Mouse (Mus musculus): ENCODE data around the gene Ppp6r2. TPM values are rescaled to one million over a fixed set of nuclear protein-coding genes. Genes with fewer than 3 reads are reported as not detected.

The Ppp6r2 gene
- total RNA-seq, 2 experiments from 2014 or later, result 148 to 149 TPM

DNA sequence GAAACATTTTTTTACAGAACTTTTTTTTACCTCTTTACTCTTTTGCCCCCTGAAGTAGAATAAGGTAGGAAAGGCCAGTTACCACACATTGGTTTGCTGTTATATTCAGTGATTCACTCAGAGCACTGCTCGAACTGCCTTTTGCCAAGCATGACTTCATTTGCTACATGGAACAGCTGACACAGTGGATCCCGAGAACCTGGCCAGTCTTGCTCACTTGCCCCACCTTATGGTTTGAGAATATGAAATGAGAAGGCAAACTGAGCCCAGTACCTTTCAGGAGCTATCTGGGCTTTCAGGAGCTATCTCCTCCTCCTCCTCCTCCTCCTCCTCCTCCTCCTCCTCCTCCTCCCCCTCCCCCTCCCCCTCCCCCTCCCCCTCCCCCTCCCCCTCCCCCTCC, 22.2 kb downstream of the Ppp6r2 start:
- intact Hi-C loops (cut with DNase I), result no loop called here
- peak in 1 of 2 experiments; percentile 38 for DNase-seq (ENCODE audit: low spot score in 2 of 2)

DNA sequence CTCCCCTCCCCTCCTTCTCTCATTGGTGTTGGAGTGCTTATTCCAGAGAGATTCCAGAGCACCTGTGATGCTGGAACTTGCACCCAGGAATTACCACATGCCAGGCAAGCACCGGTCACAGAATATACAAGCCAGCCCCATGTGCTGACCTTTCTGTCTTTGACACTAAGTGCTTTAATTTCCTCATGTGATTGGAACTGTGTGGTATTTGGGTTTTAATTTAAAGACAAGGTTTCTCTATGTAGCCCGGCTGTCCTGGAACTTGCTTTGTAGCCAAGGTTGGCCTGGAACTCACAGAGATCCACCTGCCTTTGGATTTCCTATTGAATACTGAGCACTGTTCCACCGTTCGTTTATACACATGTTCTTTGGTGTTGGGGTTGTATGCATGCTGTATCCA, 22.7 kb downstream of the Ppp6r2 start:
- intact Hi-C loops (cut with DNase I), result no loop called here
- DNase-seq (ENCODE audit: low spot score in 2 of 2), result no peak

DNA sequence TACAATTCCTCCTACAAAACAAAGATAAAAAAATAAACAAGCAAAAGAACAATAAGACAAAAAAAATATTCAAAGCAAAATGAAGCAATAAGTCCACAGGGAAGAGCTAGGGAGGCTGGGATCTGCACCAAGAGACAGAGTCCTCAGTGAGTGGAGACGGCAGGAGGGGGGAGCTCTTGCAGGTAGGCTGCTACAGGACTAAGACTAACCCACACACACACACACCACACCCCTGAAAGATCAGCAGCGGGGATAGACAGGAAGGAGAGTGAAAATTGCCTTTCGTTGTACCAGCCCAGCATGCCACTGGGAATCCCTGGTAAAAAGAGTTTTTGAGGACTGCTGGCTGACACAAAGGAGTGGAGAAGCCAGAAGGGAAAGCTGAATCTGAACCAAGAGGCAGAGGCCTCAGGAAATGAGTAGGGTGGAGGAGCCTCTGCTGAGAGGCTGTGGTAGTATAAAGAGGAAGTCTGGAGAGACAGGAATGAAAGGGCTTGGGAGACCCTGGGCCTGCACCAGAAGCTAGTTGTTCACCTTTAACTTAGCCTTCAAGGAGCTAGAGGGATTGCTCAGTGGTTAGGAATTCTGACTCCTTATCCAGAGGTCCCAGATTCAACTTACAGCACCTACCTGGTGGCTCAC, 28.5 kb downstream of the Ppp6r2 start:
- intact Hi-C loops (cut with DNase I), result no loop called here
- no peak for DNase-seq (ENCODE audit: low spot score in 2 of 2)

DNA sequence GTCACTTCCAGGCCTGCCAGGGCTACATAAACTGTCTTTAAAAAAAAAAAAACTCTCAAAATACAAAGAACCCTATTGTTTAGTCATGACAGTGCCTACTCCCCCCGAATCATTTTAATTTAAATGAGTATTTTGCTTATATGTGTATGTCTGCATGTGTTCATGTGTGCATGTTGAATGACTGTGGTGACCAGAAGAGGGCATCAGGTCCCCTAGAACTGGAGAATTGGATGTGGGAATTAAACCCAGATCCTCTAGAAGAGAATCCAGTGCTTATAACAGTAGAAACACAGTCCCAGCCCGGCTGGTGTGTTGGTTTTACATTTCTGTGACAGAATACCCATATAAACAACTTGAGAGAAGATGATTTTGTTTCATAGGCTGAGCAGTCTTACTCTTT, 29.7 kb downstream of the Ppp6r2 start:
- no peak for DNase-seq (ENCODE audit: low spot score in 2 of 2)
- intact Hi-C loops (cut with DNase I), result no loop called here

DNA sequence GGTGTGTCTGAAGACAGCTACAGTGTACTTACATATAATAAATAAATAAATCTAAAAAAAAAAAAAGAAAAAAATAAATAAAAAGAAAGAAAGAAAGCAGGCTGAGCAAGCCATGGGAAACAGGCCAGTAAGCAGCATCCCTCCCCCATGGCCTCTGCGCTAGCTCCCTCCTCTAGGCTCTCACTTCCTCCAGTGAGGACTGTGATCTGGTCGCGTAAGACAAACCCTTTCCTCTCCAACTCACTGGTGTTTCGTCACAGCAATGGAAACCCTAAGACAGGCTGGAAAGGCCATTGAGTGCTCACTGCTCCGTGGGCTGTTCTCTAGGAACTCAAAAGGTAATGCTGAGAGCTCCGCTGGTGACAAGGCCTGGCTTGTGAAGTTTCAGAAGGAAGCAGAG, 37.7 kb downstream of the Ppp6r2 start:
- intact Hi-C loops (cut with DNase I), result no loop called here
- no peak for DNase-seq (ENCODE audit: low spot score in 2 of 2)

DNA sequence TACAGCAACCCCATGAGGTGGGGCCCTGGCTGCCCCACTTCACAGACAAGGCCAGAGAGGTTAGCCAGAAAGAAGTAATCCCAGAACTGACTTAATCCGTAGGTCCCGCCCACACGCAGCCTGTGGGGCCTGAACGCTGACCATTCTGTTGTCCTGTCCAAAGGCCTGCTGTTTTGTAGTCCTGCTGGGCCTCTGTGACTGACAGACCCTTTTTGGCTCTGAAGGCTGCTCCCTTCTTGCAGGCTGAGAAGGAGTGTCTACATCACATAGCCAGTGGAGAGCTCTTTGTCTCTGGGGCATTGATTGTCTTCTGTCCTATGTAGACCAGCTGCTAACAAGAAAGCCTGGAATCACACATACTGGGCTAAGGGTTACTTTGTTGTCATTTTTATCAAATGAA, 44.0 kb downstream of the Ppp6r2 start:
- intact Hi-C loops (cut with DNase I), result no loop called here
- DNase-seq (ENCODE audit: low spot score in 2 of 2), result no peak

DNA sequence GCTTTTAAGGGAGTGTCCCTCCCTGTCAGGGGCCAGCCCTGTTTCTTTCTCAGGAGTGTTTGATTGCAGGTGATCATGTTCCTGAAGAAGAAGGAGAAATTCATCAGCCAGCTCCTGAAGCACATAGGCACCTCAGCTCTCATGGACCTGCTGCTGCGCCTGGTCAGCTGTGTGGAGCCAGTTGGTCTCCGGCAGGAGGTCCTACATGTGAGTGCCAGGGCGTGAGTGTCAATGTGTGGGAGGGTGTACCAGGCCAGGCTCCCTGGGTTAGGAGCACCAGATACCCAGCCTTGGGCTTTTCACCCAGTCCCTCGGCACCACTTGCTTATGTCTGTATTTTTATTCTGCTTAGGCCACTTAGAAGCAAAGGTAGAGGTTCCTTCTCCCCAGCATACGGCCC, 47.6 kb downstream of the Ppp6r2 start:
- no peak for DNase-seq (ENCODE audit: low spot score in 2 of 2)
- intact Hi-C loops (cut with DNase I), result no loop called here

DNA sequence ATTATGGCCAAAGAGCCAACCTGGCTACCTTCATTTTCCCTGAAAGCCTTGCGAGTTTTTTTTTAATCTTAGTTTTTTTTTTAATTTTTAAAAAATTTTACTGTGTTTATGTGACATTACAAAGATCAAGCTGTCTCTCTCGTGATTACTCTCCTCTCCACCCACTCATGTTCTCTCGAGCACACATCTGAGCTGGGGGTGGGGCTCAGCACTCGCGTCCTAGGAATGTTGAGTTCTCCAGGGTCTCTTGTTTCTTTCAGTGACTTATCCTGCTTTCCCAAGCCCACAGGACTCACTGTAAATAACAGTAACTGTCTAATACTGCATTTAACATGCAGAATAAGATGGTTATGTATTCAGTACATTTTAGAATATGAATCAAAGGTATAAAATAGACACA, 53.1 kb downstream of the Ppp6r2 start:
- no peak for DNase-seq (ENCODE audit: low spot score in 2 of 2)
- intact Hi-C loops (cut with DNase I), result no loop called here

DNA sequence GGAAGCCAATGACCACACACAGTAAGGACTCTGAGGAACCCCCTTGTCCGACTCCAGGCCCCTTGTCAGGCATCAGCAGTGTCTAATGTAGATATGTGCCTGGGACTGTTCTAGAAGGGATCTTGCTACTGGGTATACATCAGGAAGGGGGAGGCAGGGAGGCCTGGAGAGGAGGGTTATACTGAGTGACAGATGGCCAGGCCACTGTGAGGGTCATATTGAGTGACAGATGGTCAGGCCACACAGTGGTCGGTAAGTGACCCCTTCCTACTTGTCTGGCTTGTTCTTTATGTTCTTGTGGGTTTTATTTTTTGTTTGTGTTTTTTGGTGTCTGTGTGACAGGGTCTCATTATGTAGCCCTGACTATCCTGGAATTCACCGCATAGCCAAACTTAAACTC, 64.1 kb downstream of the Ppp6r2 start:
- no peak for DNase-seq (ENCODE audit: low spot score in 2 of 2)
- intact Hi-C loops (cut with DNase I), result no loop called here

DNA sequence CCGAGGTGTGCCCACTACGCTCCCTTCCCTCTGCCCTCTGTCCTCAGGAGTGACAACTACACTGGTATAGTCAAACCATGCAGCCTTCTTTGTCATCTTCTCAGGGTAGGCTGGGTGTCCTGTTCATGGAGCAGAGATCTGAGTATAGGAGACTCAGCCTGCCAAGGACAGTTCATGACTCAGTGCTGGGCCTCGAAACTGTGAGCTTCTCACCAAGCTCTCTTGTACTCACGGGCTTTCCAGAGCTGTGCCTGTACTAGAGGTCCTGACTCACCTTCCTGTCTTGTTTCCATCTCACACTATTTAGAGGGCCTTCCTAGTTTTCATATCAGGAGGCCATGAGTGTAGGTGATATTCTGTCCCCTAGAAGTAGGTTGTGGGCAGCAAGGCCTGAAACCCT, 66.0 kb downstream of the Ppp6r2 start:
- no peak for DNase-seq (ENCODE audit: low spot score in 2 of 2)
- intact Hi-C loops (cut with DNase I), result no loop called here

DNA sequence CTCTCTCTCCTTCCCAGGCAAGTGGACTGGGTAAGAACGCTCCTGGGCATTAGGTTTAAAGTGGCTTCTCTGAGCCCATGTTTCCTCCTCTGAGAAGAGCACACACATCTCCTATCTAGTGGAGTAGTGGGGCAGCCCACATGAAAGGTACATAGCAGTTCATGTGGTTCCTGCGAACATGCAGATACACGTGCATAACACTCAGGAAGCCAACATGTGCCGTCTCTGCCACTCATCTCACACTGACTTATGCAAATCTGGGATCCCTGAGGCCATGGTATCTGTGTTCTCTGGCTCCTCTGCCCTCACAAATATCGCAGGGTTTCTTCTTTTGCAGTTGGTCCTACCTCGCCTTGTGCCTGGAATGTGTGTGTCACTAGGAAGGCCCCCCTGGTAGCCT, 71.2 kb downstream of the Ppp6r2 start:
- intact Hi-C loops (cut with DNase I), result no loop called here
- DNase-seq (ENCODE audit: low spot score in 2 of 2), result no peak

DNA sequence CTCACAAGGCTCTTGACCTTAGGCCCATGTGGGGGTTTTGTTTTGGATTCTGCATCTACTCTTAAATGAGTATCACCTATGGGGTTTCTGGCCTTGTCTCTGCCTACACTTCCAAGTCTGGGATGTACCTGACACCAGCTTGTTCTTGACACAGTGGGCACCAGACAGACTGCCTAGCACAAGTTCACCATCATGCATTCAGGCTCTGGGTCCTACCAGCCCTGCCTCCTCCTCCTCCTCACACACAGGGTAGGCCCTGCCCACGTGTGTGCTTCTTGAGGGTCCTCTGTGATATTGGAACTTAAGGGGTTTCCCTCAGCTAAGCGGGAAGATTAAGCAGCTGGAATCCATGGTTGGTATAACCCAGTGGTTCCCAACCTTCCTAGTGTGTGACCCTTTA, 72.7 kb downstream of the Ppp6r2 start:
- intact Hi-C loops (cut with DNase I), result no loop called here
- no peak for DNase-seq (ENCODE audit: low spot score in 2 of 2)

DNA sequence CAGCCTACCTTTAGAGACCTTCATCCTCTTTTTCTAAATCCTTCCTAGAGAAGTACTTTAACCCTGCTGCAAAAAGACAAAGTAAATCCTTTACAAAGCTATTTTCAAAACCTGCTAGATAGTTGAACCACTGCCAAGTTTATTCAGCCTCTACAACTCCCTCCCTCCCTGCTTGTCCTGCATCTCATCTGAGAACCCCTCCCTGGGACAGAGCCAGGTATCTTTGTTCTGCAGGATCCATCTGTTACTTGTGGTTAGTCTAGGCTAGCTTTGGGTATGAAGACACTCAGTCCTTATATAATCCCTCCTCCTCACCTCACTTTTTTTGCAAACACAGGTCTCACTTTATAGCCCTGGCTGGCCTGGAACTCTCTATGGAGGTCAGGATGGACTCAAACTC, 73.7 kb downstream of the Ppp6r2 start:
- peak in 1 of 2 experiments; percentile 69 for DNase-seq (ENCODE audit: low spot score in 2 of 2)
- intact Hi-C loops (cut with DNase I), result no loop called here

DNA sequence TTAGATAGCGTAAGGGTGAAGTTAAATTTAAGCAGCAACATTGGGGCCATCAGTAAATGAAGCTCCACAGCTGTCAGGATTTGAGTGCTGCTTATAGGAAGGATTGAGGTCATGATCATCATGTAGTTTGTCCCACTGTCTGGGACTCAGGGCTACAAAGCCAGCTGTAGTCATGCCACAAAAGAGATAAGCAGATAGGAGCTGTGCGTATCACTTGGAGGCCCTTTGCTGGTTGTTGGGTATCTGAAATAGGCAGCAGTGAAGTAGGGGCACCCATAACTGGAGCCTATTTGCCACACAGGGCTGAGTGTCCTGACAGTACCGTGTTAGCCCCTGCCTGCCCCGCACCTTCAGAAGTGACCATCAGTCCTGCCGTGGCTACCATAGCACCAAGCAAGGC, 74.1 kb downstream of the Ppp6r2 start:
- intact Hi-C loops (cut with DNase I), result no loop called here
- DNase-seq (ENCODE audit: low spot score in 2 of 2), result no peak

DNA sequence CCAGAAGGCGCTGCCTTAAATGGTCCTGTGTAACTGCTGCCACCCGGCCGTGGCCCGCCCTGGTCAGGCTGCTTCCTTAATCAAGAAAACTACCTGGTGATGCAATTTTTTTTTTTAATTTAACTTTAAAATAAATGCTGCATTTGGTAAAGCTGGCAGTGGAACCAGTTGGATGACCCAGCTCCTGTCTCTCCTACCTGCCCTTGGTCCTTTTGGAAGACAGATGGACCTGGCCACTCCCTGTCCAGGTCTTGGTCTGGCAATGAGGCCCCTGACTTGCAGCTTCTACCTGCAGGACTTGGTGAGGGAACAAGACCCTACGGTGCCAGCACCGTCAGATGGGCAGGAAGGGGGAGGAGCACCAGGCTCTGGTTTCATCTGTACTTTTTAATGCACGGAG, 74.8 kb downstream of the Ppp6r2 start:
- intact Hi-C loops (cut with DNase I), result no loop called here
- DNase-seq (ENCODE audit: low spot score in 2 of 2), result no peak

DNA sequence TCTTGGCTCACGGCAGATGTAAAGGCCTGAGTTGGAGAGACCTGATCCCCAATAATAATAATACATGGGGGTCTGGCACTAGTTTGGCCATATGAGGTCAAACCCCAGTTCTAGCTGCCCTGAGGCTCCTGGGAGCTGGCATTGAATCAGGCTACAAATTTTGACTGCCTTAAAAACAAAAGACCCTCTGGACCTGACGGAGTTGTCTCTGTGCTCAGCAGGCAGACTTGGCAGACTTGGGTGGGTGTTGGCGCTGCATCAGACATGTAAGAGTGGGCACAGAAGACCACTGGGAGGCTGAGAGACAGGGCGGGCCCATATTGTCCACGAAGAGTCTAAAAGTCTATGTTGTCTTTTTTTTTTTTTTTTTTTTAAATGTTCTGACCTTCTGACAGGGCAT, 75.2 kb downstream of the Ppp6r2 start:
- intact Hi-C loops (cut with DNase I), result no loop called here
- DNase-seq (ENCODE audit: low spot score in 2 of 2), result no peak

DNA sequence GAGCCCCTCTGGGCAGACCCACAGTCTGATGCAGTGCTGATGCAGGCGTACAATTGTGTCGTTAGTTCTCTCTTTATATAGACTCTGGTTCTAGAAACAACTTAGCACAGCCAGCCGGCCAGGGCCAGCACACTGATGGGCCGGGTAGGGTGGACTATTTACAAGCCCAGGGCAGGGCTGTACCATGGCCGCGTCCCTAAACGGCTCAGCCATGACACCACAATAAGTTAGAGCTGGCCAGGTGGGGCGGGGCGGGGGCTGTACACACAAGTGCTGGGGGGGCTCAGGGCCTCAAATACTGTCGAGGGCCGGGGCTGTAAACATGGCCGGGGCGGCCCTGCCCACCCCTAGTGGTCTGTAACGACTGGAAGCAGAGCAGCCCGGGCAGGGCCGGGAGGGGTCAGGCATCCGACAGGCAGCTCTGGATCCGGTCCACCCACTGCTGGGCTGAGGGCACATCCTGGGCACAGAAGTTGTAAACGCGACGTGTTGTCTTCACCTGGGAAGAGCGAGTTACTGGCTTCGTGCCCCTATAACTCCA, 76.9 kb downstream of the Ppp6r2 start:
- intact Hi-C loops (cut with DNase I), result no loop called here
- no peak for DNase-seq (ENCODE audit: low spot score in 2 of 2)

DNA sequence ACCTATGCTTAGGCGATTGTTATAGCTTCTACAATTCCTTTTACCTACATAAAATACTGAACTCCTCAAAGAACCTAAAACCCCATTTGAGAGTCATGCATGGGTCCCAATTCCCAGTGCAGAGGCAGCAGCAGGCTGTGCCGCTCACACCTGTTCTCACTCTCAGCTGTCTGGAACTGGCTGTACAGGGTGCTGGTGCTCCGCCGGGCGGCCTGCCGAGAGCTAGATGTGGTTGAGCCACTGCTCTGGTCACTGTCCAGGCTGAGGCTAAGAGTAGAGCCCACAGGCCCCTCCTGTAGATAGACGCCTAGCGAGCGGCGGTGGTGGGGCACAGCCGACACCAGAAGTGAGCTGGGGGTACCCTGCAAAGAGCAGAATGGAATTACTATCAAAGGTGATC, 78.1 kb downstream of the Ppp6r2 start:
- intact Hi-C loops (cut with DNase I), result no loop called here
- no peak for DNase-seq (ENCODE audit: low spot score in 2 of 2)

DNA sequence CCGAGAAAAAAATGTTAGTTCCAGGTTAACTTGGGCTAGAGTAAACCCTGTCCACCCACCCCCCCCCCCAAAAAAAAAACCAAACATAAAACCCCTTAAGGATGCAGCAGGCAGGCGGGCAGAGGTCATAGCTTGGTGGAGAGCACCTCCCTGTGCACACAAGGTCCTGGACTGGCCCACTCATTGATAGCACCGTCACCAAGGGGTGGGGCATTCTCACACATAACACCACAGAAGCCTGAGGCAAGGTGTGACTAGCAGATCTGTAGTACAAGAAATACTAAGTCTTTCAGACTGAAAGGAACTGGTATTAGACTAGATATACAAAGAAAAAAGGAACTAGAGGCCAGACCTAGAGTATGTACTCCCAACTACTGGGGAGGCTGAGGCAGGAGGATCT, 80.2 kb downstream of the Ppp6r2 start:
- DNase-seq (ENCODE audit: low spot score in 2 of 2), result no peak
- intact Hi-C loops (cut with DNase I), result no loop called here

DNA sequence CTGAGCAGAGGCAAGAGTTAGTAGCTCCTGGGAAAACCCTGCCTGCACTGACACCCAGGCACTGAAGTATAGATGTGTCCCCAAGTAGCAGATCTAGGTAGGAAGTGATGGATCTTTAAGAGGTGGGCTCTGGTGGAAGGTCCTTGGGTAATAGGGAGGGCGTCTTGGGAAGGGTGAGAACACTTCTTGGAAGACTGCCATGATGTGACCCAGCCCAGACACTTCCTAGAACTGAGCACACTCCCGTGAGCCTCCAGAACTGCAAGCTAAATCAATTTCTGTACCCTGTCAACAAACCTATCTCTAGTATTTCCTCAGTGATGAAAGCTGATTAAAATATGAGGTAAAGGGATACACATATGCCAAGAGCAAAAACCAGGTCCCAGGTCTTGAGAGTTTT, 81.4 kb downstream of the Ppp6r2 start:
- intact Hi-C loops (cut with DNase I), result no loop called here
- no peak for DNase-seq (ENCODE audit: low spot score in 2 of 2)

DNA sequence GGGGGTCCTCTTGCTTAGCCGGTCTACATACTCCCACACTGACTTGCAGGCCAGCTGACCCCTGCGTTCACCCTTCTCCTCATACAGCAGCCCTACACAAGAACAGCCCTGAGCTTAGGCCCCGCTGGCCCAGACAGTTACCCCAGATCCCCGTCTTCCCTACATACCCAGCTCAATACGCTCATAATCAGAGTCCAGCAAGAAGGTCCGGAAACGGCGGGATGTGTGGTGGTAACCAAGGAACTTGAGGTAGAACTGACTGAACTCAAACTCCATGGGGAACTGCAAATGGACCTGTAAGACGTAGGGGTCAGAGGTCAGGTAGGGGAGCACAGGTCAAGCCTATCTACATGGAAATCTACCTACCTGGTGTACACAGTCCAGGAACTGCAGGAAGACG, 82.4 kb downstream of the Ppp6r2 start:
- intact Hi-C loops (cut with DNase I), result no loop called here
- no peak for DNase-seq (ENCODE audit: low spot score in 2 of 2)

DNA sequence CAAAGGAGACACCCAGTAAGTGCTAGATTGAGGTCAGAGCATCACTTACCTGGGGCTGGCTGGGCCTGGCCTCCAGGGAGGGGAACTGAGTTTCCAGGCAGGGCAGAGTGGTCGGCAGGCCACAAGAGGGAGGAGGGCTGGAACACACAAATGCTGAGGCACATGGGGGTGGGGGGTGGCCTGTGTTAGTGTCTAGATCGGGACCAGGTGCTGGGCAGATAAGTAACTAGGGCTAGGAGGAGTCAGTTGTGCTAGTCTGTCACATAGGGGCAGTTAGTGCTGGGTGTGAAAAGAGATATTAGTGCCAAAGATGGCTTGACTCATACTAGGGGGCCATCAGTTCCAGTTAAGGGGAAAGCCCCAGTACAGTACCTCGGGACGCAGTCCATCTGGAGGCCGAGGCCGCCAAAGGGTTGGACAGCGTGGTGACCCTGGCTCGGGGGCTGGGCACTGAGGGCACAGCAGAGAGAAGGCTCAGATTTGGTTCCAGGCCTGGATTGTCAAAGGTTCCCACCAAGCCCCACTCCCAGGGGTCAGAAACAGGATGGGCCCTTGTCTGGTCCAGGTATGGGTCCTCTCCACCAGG, 84.3 kb downstream of the Ppp6r2 start:
- intact Hi-C loops (cut with DNase I), result no loop called here
- DNase-seq (ENCODE audit: low spot score in 2 of 2), result no peak

Data from left cerebral cortex, postnatal 25 days (tissue).